In the genomic region with DNA sequence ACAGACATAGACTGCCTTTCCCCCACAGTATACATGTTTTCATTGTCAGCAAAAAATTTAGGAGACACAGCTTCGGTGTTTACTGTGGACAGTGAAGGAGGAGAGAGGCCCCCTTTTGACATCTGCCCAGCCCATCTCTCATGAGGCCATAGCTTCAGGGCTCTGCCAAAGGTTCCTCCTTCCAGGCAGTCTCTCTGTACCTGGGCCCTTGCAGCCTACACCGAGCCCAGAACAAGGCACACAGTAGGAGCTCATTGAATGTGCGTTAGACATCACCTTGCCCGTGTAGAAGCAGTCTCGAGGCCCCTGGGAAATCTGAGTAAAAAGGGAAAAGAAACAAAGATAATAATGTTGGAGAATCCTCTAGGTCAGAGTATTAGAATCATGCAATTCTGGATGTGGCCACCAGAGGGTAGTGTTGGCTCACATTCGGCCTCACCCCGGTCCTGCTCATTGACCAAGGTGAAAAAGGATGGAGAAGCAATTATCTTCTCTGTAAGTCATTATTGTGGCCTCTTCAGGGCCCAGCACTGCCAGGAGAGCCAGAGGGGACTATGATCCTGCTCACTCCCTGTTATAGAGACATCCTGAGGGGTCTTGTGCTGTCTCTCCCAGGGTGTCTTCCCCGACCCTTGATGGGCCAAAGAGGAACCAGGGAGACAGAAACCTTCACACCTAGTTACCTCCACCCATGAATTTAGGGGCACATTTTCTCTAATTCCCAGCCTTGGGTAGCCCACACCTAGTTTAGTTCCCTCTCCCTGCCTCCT, we compare ENCODE assay signal across 8 mouse cellular contexts. TPM values are rescaled to one million over a fixed set of nuclear protein-coding genes. Genes with fewer than 3 reads are reported as not detected.
DNase-seq lines count a peak whose midpoint lies in the region; ATAC-seq and TF ChIP-seq lines count a peak whose summit lies in the region.

No protein-coding gene starts in this region.

- TF ChIP-seq POLR2A in cerebellum, adult 2 months (IDR thresholded peaks at IDR 0.05; ENCODE audit: borderline replicate concordance, insufficient read depth, low read length) = no peak

- H3K4me2 ChIP-seq in forebrain, embryonic 16.5 days (ENCODE audit: low read length) = no peak overlapping the region
- no peak overlapping the region for H3K4me2 ChIP-seq in hindbrain, embryonic 13.5 days

- peak overlapping the region; percentile 58; the same call in 1 of the 2 replicates for H3K27ac ChIP-seq in cerebellum, adult 2 months (ENCODE audit: insufficient read depth, low read length)
- no peak overlapping the region for H3K27ac ChIP-seq in forebrain, embryonic 16.5 days (ENCODE audit: low read length)
- no peak overlapping the region for H3K27ac ChIP-seq in hindbrain, embryonic 13.5 days

- H3K9me3 ChIP-seq in forebrain, embryonic 16.5 days (ENCODE audit: control insufficient read depth, low read length) = no peaks in the 10 kb centered on the region
- no peaks in the 10 kb centered on the region for H3K9me3 ChIP-seq in hindbrain, embryonic 13.5 days

- peaks cover 5% of the 10 kb centered on the region; the same call in 1 of the 2 replicates for H3K4me1 ChIP-seq in cerebellum, adult 2 months (ENCODE audit: control insufficient read depth, insufficient read depth, low read length)
- peaks cover 5% of the 10 kb centered on the region; the same call in 1 of the 2 replicates for H3K4me1 ChIP-seq in forebrain, embryonic 16.5 days (replicated peaks; ENCODE audit: control insufficient read depth, insufficient read depth, low read length)
- peaks cover 12% of the 10 kb centered on the region for H3K4me1 ChIP-seq in hindbrain, embryonic 13.5 days (replicated peaks)

- ATAC-seq in forebrain, embryonic 16.5 days = peak; percentile 71
- ATAC-seq in hindbrain, embryonic 13.5 days (ENCODE audit: low FRiP score) = 0 out of 2 replicates have a peak, but pooled peaks have one; percentile 25
- peak; percentile 86 for ATAC-seq in megakaryocyte, adult 5-6 weeks (ENCODE audit: poor library complexity, severe bottlenecking)
- ATAC-seq in inflammation-experienced regulatory T-cells, adult 6 months = no peak

- no peaks in the 10 kb centered on the region for H3K36me3 ChIP-seq in forebrain, embryonic 16.5 days (ENCODE audit: control insufficient read depth, insufficient read depth)
- H3K36me3 ChIP-seq in hindbrain, embryonic 13.5 days = no peaks in the 10 kb centered on the region

- H3K4me3 ChIP-seq in cerebellum, adult 2 months (replicated peaks; ENCODE audit: insufficient read depth, low read depth, low read length) = no peak overlapping the region
- H3K4me3 ChIP-seq in forebrain, embryonic 16.5 days (replicated peaks; ENCODE audit: low read length) = no peak overlapping the region
- no peak overlapping the region for H3K4me3 ChIP-seq in hindbrain, embryonic 13.5 days

- H3K27me3 ChIP-seq in cerebellum, adult 2 months (ENCODE audit: control insufficient read depth, insufficient read depth, low read length) = no peaks in the 10 kb centered on the region
- 0 out of 2 replicates have a peak, but pooled peaks cover 4% of the 10 kb centered on the region for H3K27me3 ChIP-seq in forebrain, embryonic 16.5 days (replicated peaks; ENCODE audit: control insufficient read depth, insufficient read depth, low read length)
- H3K27me3 ChIP-seq in hindbrain, embryonic 13.5 days = peaks cover 27% of the 10 kb centered on the region

- peak; percentile 97 for TF ChIP-seq CTCF in cerebellum, adult 2 months (IDR thresholded peaks at IDR 0.05; ENCODE audit: borderline replicate concordance, insufficient read depth, low read depth, low read length)

- 15% methylated on average over 8 of the region's 8 CpGs for WGBS in cerebellum, adult 2 months
- 13% methylated on average over 8 of the region's 8 CpGs for WGBS in forebrain, embryonic 16.5 days
- 15% methylated on average over 8 of the region's 8 CpGs for WGBS in hindbrain, embryonic 13.5 days

- H3K9ac ChIP-seq in forebrain, embryonic 16.5 days (replicated peaks; ENCODE audit: low read depth, low read length) = no peak overlapping the region
- no peak overlapping the region for H3K9ac ChIP-seq in hindbrain, embryonic 13.5 days

- DNase-seq in ZHBTc4 (ENCODE audit: low read depth, low spot score) = peak; percentile 79
- DNase-seq in cerebellum, adult 2 months = peak; percentile 79 to 87
- peak; percentile 85 to 88 for DNase-seq in layer of hippocampus, postnatal 10 days (ENCODE audit: low spot score in 2 of 2)
- peak; percentile 71 to 83 for DNase-seq in right cerebral cortex, postnatal 10 days (ENCODE audit: low spot score in 2 of 2)

RNA-seq across cellular contexts. Expression of a gene that starts 6.5 kb away (rescaled TPM):
- polyA plus RNA-seq in cerebellum, adult 2 months (2012; rRNA removed) = 105 and 107 TPM in 2 replicates
- 72.3 and 164 TPM in 2 replicates for polyA plus RNA-seq in forebrain, embryonic 16.5 days (2015; fragmentation: Nextera tagmentation; extraction: Ambion mirVana)
- 94.1 and 94.4 TPM in 2 replicates for polyA plus RNA-seq in hindbrain, embryonic 13.5 days (2015; fragmentation: Nextera tagmentation; extraction: Ambion mirVana)
- total RNA-seq in layer of hippocampus, postnatal 10 days (2021) = 100 to 1,000 TPM; 124 to 125 TPM
- not detected in 2 replicates for total RNA-seq in megakaryocyte, adult 5-6 weeks (2015)
- total RNA-seq in megakaryocyte, adult 5-6 weeks (2017) = not detected in 2 replicates
- 1 to 10 TPM in 1 of 3 experiments, under 1 TPM in 2; 0.55 to 1.1 (median 0.70) TPM for polyA plus RNA-seq in inflammation-experienced regulatory T-cells, adult 6 months (2017; shearing (Covaris generic))

RNA-seq across cellular contexts. Expression of a gene that starts 28.2 kb away (rescaled TPM):
- not detected in 2 replicates for polyA plus RNA-seq in cerebellum, adult 2 months (2012; rRNA removed)
- not detected in 2 replicates for polyA plus RNA-seq in forebrain, embryonic 16.5 days (2015; fragmentation: Nextera tagmentation; extraction: Ambion mirVana)
- polyA plus RNA-seq in hindbrain, embryonic 13.5 days (2015; fragmentation: Nextera tagmentation; extraction: Ambion mirVana) = 0.66 and 1.7 TPM in 2 replicates
- total RNA-seq in layer of hippocampus, postnatal 10 days (2021) = not detected
- not detected in 2 replicates for total RNA-seq in megakaryocyte, adult 5-6 weeks (2015)
- not detected in 2 replicates for total RNA-seq in megakaryocyte, adult 5-6 weeks (2017)
- not detected for polyA plus RNA-seq in inflammation-experienced regulatory T-cells, adult 6 months (2017; shearing (Covaris generic))

RNA-seq across cellular contexts. Expression of a gene that starts 35.2 kb away (rescaled TPM):
- polyA plus RNA-seq in cerebellum, adult 2 months (2012; rRNA removed) = 127 and 162 TPM in 2 replicates
- 56.2 and 62.0 TPM in 2 replicates for polyA plus RNA-seq in forebrain, embryonic 16.5 days (2015; fragmentation: Nextera tagmentation; extraction: Ambion mirVana)
- 65.5 and 73.9 TPM in 2 replicates for polyA plus RNA-seq in hindbrain, embryonic 13.5 days (2015; fragmentation: Nextera tagmentation; extraction: Ambion mirVana)
- total RNA-seq in layer of hippocampus, postnatal 10 days (2021) = 10 to 100 TPM; 46.2 to 51.1 TPM
- total RNA-seq in megakaryocyte, adult 5-6 weeks (2015) = 3.5 and 3.9 TPM in 2 replicates
- 1.5 and 5.1 TPM in 2 replicates for total RNA-seq in megakaryocyte, adult 5-6 weeks (2017)
- polyA plus RNA-seq in inflammation-experienced regulatory T-cells, adult 6 months (2017; shearing (Covaris generic)) = 1 to 10 TPM in 1 of 3 experiments, under 1 TPM in 1, not detected in 1; 0.36 to 1.4 TPM

RNA-seq across cellular contexts. Expression of a gene that starts 42.7 kb away (rescaled TPM):
- polyA plus RNA-seq in cerebellum, adult 2 months (2012; rRNA removed) = 430 and 502 TPM in 2 replicates
- polyA plus RNA-seq in forebrain, embryonic 16.5 days (2015; fragmentation: Nextera tagmentation; extraction: Ambion mirVana) = 1,243 and 1,295 TPM in 2 replicates
- polyA plus RNA-seq in hindbrain, embryonic 13.5 days (2015; fragmentation: Nextera tagmentation; extraction: Ambion mirVana) = 1,398 and 1,436 TPM in 2 replicates
- total RNA-seq in layer of hippocampus, postnatal 10 days (2021) = 100 to 1,000 TPM; 648 to 674 TPM
- 1,372 and 1,486 TPM in 2 replicates for total RNA-seq in megakaryocyte, adult 5-6 weeks (2015)
- 248 and 320 TPM in 2 replicates for total RNA-seq in megakaryocyte, adult 5-6 weeks (2017)
- polyA plus RNA-seq in inflammation-experienced regulatory T-cells, adult 6 months (2017; shearing (Covaris generic)) = 1,000 to 10,000 TPM; 1,938 to 3,125 (median 2,500) TPM

RNA-seq across cellular contexts. Expression of a gene that starts 52.2 kb away (rescaled TPM):
- 17.6 and 19.6 TPM in 2 replicates for polyA plus RNA-seq in cerebellum, adult 2 months (2012; rRNA removed)
- polyA plus RNA-seq in forebrain, embryonic 16.5 days (2015; fragmentation: Nextera tagmentation; extraction: Ambion mirVana) = 13.8 and 13.9 TPM in 2 replicates
- polyA plus RNA-seq in hindbrain, embryonic 13.5 days (2015; fragmentation: Nextera tagmentation; extraction: Ambion mirVana) = 17.6 and 20.2 TPM in 2 replicates
- total RNA-seq in layer of hippocampus, postnatal 10 days (2021) = 1 to 10 TPM; 8.9 TPM
- not detected in 2 replicates for total RNA-seq in megakaryocyte, adult 5-6 weeks (2015)
- total RNA-seq in megakaryocyte, adult 5-6 weeks (2017) = 0.08 TPM in 1 of 2 replicates, not detected in the other
- polyA plus RNA-seq in inflammation-experienced regulatory T-cells, adult 6 months (2017; shearing (Covaris generic)) = under 1 TPM in 1 of 3 experiments, not detected in 2; 0.92 TPM

Comparison
In these comparisons a context has a peak if more than half of its experiments do, and no peak if none do; other contexts are left out.
1. RNA of a gene that starts 6.5 kb away (polyA plus RNA-seq): 72.3 to 164 TPM in forebrain, embryonic 16.5 days, 105 to 107 TPM in cerebellum, adult 2 months and 94.1 to 94.4 TPM in hindbrain, embryonic 13.5 days; 0.55 to 1.1 TPM in inflammation-experienced regulatory T-cells, adult 6 months; every median in the first group is over 10 times any median in the second.
2. RNA of a gene that starts 35.2 kb away (polyA plus RNA-seq): 127 to 162 TPM in cerebellum, adult 2 months, 65.5 to 73.9 TPM in hindbrain, embryonic 13.5 days and 56.2 to 62.0 TPM in forebrain, embryonic 16.5 days; 0.36 to 1.4 TPM in inflammation-experienced regulatory T-cells, adult 6 months; every median in the first group is over 10 times any median in the second.
3. Peak in every context shown above with its lines, with median percentiles within 50 percentile points of each other: DNase-seq.